Mouse (Mus musculus) intestine, postnatal 0 days (tissue): ENCODE data around the gene Ankrd11. TPM values are rescaled to one million over a fixed set of nuclear protein-coding genes. Genes with fewer than 3 reads are reported as not detected.
"Not testable (repeated sequence)": the region's sequence is repeated elsewhere in the genome, so short reads cannot be mapped to it uniquely, and the experiment has no call there.

Source experiments
- ATAC-seq: fragments of 200-750 bp; cut with Nextera tagmentation; 2 replicates; pipeline ENCODE4 v1.8.0; 2017; ENCODE audit warnings: mild to moderate bottlenecking, moderate TSS enrichment, moderate library complexity
- H3K27ac ChIP-seq: fragments of 300-500 bp; sonication (generic); 2 replicates; pipeline ENCODE4 v1.5.1; 2014; ENCODE audit warnings: mild to moderate bottlenecking, low read depth, low read length, moderate library complexity
- H3K27me3 ChIP-seq: fragments of 300-500 bp; sonication (generic); replicated peaks from 2 replicates; pipeline ENCODE4 v1.6.1; 2014; ENCODE audit warnings: low read length, mixed read lengths; ENCODE audit not compliant: control insufficient read depth, insufficient read depth
- H3K36me3 ChIP-seq: fragments of 300-500 bp; sonication (generic); 2 replicates; pipeline ENCODE4 v1.6.1; 2014; ENCODE audit warnings: mild to moderate bottlenecking, moderate library complexity; ENCODE audit not compliant: control insufficient read depth, insufficient read depth
- H3K4me1 ChIP-seq: fragments of 300-500 bp; sonication (generic); replicated peaks from 2 replicates; pipeline ENCODE4 v1.6.1; 2014; ENCODE audit warnings: antibody characterized with exemption, low read length, mixed read lengths; ENCODE audit not compliant: control insufficient read depth, insufficient read depth
- H3K4me2 ChIP-seq: fragments of 300-500 bp; sonication (generic); replicated peaks from 2 replicates; pipeline ENCODE4 v1.6.1; 2014; ENCODE audit warnings: low read depth, mild to moderate bottlenecking, moderate library complexity
- H3K4me3 ChIP-seq: fragments of 300-500 bp; sonication (generic); 2 replicates; pipeline ENCODE4 v1.5.1; 2014; ENCODE audit warnings: low read depth, low read length
- H3K9ac ChIP-seq: fragments of 300-500 bp; sonication (generic); 2 replicates; pipeline ENCODE4 v1.6.1; 2014; ENCODE audit warnings: mild to moderate bottlenecking, low read depth, low read length
- H3K9me3 ChIP-seq: fragments of 300-500 bp; sonication (generic); 2 replicates; pipeline ENCODE4 v1.6.1; 2016; ENCODE audit warnings: mixed run types; ENCODE audit not compliant: control insufficient read depth
- CTCF ChIP-seq: sonication (generic); IDR thresholded peaks from 2 replicates; pipeline ENCODE4 v1.5.1; 2016; ENCODE audit warnings: low read depth, mild to moderate bottlenecking, control low read depth, antibody characterized with exemption, moderate library complexity
- WGBS: fragments of 180-500 bp; shearing (Covaris S2); extraction: QIAGEN DNeasy Blood & Tissue Kit; methylation state at CpG from one replicate; pipeline ENCODE4 v1.1.7; 2014; 5-methylcytosine and 5-hydroxymethylcytosine counted together
- polyA plus RNA-seq: library from polyadenylated mRNA; unstranded; fragments of >200 nt; fragmentation: Nextera tagmentation; extraction: Ambion mirVana; gene quantifications from 2 replicates; pipeline ENCODE4 v1.2.1, GENCODE M21; 2015

Gene Ankrd11
- polyA plus RNA-seq, 1 experiment from 2014 or later = 41.2 TPM

- Histone ChIP-seq H3K27me3 (no peaks in the 10 kb centered on the region), H3K27ac (no peak overlapping the region), H3K4me3 (no peak overlapping the region), H3K36me3 (no peaks in the 10 kb centered on the region), H3K9me3 (no peaks in the 10 kb centered on the region), H3K4me2 (peak overlapping the region; percentile 37), H3K9ac (0 out of 2 replicates have a peak overlapping the region, but pooled peaks have one; percentile 17), H3K4me1 (0 out of 2 replicates have a peak, but pooled peaks cover 8% of the 10 kb centered on the region)
- 22% methylated on average over 3 of the region's 3 CpGs for WGBS
- TF ChIP-seq CTCF = no peak
- peak; percentile 34; the same call in 1 of the 2 replicates for ATAC-seq
Observed at GRCm38 (mm10) chr8:123036956-123037355, 5.1 kb downstream of the Ankrd11 start.

GRCm38 (mm10) chr8:123034171-123034570 is 7.9 kb downstream of the Ankrd11 start:
- Histone ChIP-seq H3K27ac (no peak overlapping the region), H3K4me1 (0 out of 2 replicates have a peak, but pooled peaks cover 6% of the 10 kb centered on the region), H3K4me3 (no peak overlapping the region), H3K36me3 (no peaks in the 10 kb centered on the region), H3K27me3 (no peaks in the 10 kb centered on the region), H3K9me3 (no peaks in the 10 kb centered on the region), H3K4me2 (no peak overlapping the region), H3K9ac (no peak overlapping the region)
- WGBS = 65% methylated on average over 6 of the region's 6 CpGs
- no peak for TF ChIP-seq CTCF
- ATAC-seq = no peak

- no peak for TF ChIP-seq CTCF
- H3K4me3 ChIP-seq = no peak overlapping the region
- no peaks in the 10 kb centered on the region for H3K9me3 ChIP-seq
- H3K27ac ChIP-seq = no peak overlapping the region
- no peak for ATAC-seq
- no peaks in the 10 kb centered on the region for H3K36me3 ChIP-seq
- no peak overlapping the region for H3K9ac ChIP-seq
- H3K4me2 ChIP-seq = no peak overlapping the region
- H3K4me1 ChIP-seq = 0 out of 2 replicates have a peak, but pooled peaks cover 3% of the 10 kb centered on the region
- H3K27me3 ChIP-seq = no peaks in the 10 kb centered on the region
Observed at GRCm38 (mm10) chr8:123033431-123033830, 8.6 kb downstream of the Ankrd11 start.

- no peaks in the 10 kb centered on the region for H3K9me3 ChIP-seq
- no peak overlapping the region for H3K4me2 ChIP-seq
- no peak overlapping the region for H3K4me3 ChIP-seq
- no peak overlapping the region for H3K27ac ChIP-seq
- H3K4me1 ChIP-seq = 0 out of 2 replicates have a peak, but pooled peaks cover 3% of the 10 kb centered on the region
- no peaks in the 10 kb centered on the region for H3K36me3 ChIP-seq
- H3K9ac ChIP-seq = no peak overlapping the region
- TF ChIP-seq CTCF = no peak
- H3K27me3 ChIP-seq = no peaks in the 10 kb centered on the region
- ATAC-seq = no peak
Observed at GRCm38 (mm10) chr8:123032730-123033129, 9.3 kb downstream of the Ankrd11 start.

- Histone ChIP-seq H3K4me1 (no peaks in the 10 kb centered on the region), H3K36me3 (no peaks in the 10 kb centered on the region), H3K4me3 (no peak overlapping the region), H3K9ac (no peak overlapping the region), H3K4me2 (no peak overlapping the region), H3K27me3 (no peaks in the 10 kb centered on the region), H3K9me3 (no peaks in the 10 kb centered on the region), H3K27ac (no peak overlapping the region)
- TF ChIP-seq CTCF = no peak
- WGBS = 69% methylated on average over 7 of the region's 7 CpGs
- no peak for ATAC-seq
Observed at GRCm38 (mm10) chr8:123031321-123031978, 10.6 kb downstream of the Ankrd11 start.

GRCm38 (mm10) chr8:123030091-123030490 is 12.0 kb downstream of the Ankrd11 start:
- not testable (repeated sequence) for H3K4me2 ChIP-seq, H3K36me3 ChIP-seq, H3K4me1 ChIP-seq, ATAC-seq, H3K27ac ChIP-seq, H3K9ac ChIP-seq, H3K4me3 ChIP-seq, H3K9me3 ChIP-seq, H3K27me3 ChIP-seq
- WGBS = 69% methylated on average over 5 of the region's 5 CpGs
